Mouse (Mus musculus) heart, embryonic 10.5 days (tissue): ENCODE measurements at regions not wholly inside any gene's neighbourhood (a gene's known extent, or its start where the extent isn't known, plus 50 kb on each side); places are given as distances from the start of the nearest gene placed in this dataset.

Source experiments
- DNase-seq: peaks from one replicate; pipeline ENCODE4 v3.0.0-alpha.2; 2017; ENCODE audit warnings: low spot score
- H3K27ac ChIP-seq: fragments of 300-500 bp; sonication (generic); 2 replicates; pipeline ENCODE4 v1.5.1; 2016; ENCODE audit warnings: mild to moderate bottlenecking
- H3K27me3 ChIP-seq: fragments of 300-500 bp; sonication (generic); 2 replicates; pipeline ENCODE4 v1.6.1; 2016; ENCODE audit warnings: mild to moderate bottlenecking; ENCODE audit not compliant: poor library complexity, insufficient read depth, severe bottlenecking
- H3K36me3 ChIP-seq: fragments of 300-500 bp; sonication (generic); 2 replicates; pipeline ENCODE4 v1.6.1; 2016; ENCODE audit warnings: mild to moderate bottlenecking, moderate library complexity
- H3K4me1 ChIP-seq: fragments of 300-500 bp; sonication (generic); 2 replicates; pipeline ENCODE4 v1.6.1; 2016; ENCODE audit warnings: mild to moderate bottlenecking
- H3K4me3 ChIP-seq: fragments of 300-500 bp; sonication (generic); 2 replicates; pipeline ENCODE4 v1.5.1; 2016; ENCODE audit warnings: mild to moderate bottlenecking, moderate library complexity
- H3K9me3 ChIP-seq: fragments of 300-500 bp; sonication (generic); 2 replicates; pipeline ENCODE4 v1.6.1; 2016; ENCODE audit warnings: mild to moderate bottlenecking, moderate library complexity
- WGBS: fragments of 180-500 bp; shearing (Covaris S2); methylation state at CpG from one replicate; pipeline ENCODE4 v1.1.7; 2016; 5-methylcytosine and 5-hydroxymethylcytosine counted together

DNA sequence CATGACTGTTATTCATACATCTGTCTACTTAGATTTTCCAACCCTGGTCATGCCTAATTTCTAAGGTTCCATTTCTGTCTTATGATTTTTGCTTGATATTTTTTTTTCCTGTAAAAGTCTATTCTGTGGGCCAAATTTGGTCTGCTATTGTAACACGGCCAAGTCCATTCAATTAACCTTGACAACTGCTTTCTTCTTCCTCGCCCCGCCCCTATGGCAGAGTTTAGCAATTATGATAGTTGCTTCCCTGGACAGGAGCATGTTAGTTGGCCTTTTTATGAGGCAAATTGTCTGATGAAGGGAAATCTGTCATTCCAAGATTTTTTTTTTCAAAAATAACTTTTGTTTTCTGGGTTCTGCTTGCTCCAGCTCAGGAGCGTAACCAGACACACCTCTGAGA, 160.7 kb upstream of the Fst start:
- H3K9me3 ChIP-seq: no peaks in the 10 kb centered on the region
- no peak for DNase-seq
- 90% methylated on average over 4 of the region's 4 CpGs for WGBS
- H3K4me3 ChIP-seq: no peak overlapping the region
- no peaks in the 10 kb centered on the region for H3K27me3 ChIP-seq
- H3K27ac ChIP-seq: no peak overlapping the region
- H3K36me3 ChIP-seq: no peaks in the 10 kb centered on the region
- no peaks in the 10 kb centered on the region for H3K4me1 ChIP-seq

DNA sequence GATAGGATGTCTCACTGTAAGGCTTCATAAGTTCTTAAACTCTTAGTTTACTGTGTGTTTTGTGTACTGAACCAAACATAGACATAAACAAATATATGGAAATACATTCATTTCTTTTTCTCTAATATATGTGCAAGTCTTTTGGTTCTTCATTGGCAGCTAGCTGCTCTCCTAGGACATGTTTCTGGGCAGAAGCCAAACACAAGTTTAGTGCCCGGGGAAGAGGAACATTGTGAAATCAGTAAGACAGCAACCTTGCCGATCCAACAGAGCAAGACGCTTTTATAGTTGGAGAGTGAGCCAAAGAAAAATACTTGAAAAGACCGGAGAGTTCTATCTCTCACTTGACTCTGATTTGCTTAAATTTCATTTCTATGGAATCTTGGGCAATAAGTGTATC, 178.0 kb upstream of the Fst start:
- Histone ChIP-seq H3K27me3 (no peaks in the 10 kb centered on the region), H3K27ac (no peak overlapping the region), H3K4me3 (no peak overlapping the region), H3K36me3 (no peaks in the 10 kb centered on the region), H3K4me1 (no peaks in the 10 kb centered on the region), H3K9me3 (no peaks in the 10 kb centered on the region)
- DNase-seq: no peak
- WGBS: 87% methylated on average over 4 of the region's 4 CpGs

DNA sequence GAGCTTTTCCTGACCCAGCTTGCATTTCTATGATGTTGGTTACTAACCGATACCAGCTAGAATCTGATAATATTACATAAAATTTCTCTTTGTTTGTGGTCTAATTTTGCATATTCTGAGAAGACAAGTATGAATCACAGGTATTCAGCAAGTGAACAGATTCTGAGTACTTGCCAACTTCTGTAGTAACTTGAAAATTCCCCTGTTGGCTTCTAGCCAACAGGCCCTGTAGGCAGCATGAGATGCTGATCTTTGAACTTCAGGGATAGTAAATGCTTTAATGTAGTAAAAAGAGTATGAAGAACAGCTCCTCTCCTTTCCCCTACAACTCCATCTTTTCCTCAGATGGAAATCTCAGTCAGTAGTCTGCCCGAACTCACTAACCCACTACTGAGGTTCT, 178.5 kb upstream of the Mocs2 start:
- no peak for DNase-seq

DNA sequence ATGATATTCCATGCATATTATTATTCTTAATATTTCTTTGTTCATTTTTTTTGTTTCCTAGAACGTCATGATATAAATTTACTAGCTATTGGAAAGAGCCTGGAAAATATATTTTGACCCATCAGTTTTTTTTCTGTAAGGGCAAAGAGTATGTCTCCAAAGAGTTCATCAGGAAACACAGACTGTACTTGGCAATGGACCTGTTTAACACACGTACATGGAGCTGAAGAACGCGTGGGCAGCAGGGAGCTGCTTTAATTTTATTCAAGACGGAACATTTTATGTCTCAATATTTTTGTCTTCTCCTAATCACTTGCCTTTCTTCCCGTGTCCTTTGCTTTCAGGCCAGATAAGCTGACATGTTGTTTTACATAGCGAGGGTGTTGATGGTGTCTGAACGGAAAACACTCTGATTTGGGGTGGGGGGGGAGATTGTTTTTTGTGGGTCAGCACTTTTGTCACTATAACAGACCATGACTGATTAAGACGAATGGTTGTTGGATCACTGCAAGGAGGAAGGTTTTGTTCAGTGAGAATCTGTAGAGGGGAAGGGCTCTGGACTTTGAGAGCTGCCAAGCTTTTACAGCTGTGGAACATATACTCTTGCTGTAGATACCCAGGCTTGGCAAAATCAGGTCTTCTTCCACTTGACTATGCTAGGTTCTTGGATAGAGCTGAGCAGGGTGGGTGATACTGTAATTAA, 176.2 kb upstream of the Mocs2 start:
- H3K27ac ChIP-seq: no peak overlapping the region
- DNase-seq: no peak
- no peaks in the 10 kb centered on the region for H3K36me3 ChIP-seq
- no peaks in the 10 kb centered on the region for H3K27me3 ChIP-seq
- WGBS: 62% methylated on average over 9 of the region's 9 CpGs
- no peaks in the 10 kb centered on the region for H3K9me3 ChIP-seq
- no peaks in the 10 kb centered on the region for H3K4me1 ChIP-seq
- no peak overlapping the region for H3K4me3 ChIP-seq

More for the DNA sequence above, 178.5 kb upstream of the Mocs2 start:
- Histone ChIP-seq H3K27me3 (no peaks in the 10 kb centered on the region), H3K9me3 (no peaks in the 10 kb centered on the region), H3K36me3 (no peaks in the 10 kb centered on the region), H3K4me1 (no peaks in the 10 kb centered on the region), H3K4me3 (no peak overlapping the region), H3K27ac (no peak overlapping the region)
- 91% methylated on average over 2 of the region's 2 CpGs for WGBS

DNA sequence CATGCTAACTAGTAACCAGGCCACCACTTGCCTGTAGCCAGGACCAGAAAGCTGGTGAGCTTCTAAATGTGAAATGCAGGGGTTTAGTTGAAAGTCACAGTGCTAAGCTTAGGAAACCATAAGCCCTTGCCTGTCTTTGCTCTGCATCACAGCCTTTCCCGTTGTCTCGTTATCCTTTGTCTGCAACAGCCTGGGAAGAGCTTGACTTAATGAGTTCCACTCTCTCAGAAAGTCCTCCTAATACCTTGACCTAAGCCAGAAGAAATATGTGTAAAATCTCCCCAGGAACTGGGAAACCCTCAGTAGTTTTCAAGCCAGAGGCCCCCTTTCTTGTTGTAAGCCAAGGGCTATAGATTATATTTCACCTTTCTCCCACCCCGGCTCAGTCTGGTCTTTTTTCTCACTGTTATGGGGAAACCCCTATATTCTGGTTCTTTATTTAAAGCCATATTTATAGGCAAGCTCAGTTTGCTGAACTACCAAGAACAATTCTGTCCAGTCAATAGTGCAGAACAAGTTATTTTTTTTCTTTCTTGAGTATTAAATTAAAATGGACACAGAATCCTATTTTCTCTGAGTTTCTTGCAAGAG, 175.0 kb upstream of the Mocs2 start:
- H3K9me3 ChIP-seq: no peaks in the 10 kb centered on the region
- no peaks in the 10 kb centered on the region for H3K4me1 ChIP-seq
- 72% methylated on average over 3 of the region's 3 CpGs for WGBS
- no peak overlapping the region for H3K27ac ChIP-seq
- no peaks in the 10 kb centered on the region for H3K36me3 ChIP-seq
- H3K27me3 ChIP-seq: no peaks in the 10 kb centered on the region
- no peak for DNase-seq
- H3K4me3 ChIP-seq: no peak overlapping the region

DNA sequence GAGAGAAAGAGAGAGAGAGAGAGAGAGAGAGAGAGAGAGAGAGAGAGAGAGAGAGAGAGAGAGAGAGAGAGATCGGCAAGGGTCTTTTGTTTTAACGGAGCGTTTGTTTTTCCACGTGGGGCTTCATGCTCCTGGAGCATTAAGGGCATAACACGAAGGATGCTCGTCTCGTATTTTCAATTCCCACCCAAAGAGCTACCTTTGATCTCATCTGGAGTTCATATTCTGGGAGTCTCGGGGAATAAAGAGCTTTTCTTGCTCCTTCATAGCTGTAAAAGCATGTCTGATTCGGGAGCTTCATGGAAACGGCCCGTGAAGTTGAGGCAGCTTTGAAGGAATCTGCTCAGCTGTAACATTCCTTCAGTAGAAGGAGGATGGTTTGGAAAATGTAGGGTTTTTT, 174.5 kb upstream of the Mocs2 start:
- DNase-seq: no peak

DNA sequence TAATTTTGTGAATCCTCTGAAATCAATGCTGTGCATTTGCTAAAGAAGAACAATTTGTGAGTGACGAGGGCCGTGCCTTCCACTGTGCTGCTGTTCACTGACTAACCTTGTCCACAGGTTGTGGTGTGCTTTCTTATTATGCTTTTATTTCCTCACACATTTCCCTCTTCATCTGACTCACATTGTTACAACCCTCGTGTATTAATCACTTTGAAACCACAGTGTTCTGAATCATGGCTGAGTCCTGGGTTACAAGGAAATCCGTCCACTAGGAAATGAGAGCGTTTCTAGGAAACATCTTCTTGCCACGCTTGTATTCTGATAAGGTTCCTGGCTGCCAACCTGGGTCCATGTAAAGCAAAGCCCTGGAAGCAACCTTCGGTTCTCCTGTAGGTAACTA, 163.8 kb upstream of the Mocs2 start:
- Histone ChIP-seq H3K4me3 (no peak overlapping the region), H3K27ac (no peak overlapping the region), H3K27me3 (no peaks in the 10 kb centered on the region), H3K4me1 (no peaks in the 10 kb centered on the region), H3K36me3 (no peaks in the 10 kb centered on the region), H3K9me3 (no peaks in the 10 kb centered on the region)
- DNase-seq: no peak
- 80% methylated on average over 7 of the region's 7 CpGs for WGBS

More for the DNA sequence above, 174.5 kb upstream of the Mocs2 start:
- 71% methylated on average over 11 of the region's 11 CpGs for WGBS
- Histone ChIP-seq H3K4me3 (no peak overlapping the region), H3K36me3 (no peaks in the 10 kb centered on the region), H3K9me3 (no peaks in the 10 kb centered on the region), H3K4me1 (no peaks in the 10 kb centered on the region), H3K27ac (no peak overlapping the region), H3K27me3 (no peaks in the 10 kb centered on the region)

DNA sequence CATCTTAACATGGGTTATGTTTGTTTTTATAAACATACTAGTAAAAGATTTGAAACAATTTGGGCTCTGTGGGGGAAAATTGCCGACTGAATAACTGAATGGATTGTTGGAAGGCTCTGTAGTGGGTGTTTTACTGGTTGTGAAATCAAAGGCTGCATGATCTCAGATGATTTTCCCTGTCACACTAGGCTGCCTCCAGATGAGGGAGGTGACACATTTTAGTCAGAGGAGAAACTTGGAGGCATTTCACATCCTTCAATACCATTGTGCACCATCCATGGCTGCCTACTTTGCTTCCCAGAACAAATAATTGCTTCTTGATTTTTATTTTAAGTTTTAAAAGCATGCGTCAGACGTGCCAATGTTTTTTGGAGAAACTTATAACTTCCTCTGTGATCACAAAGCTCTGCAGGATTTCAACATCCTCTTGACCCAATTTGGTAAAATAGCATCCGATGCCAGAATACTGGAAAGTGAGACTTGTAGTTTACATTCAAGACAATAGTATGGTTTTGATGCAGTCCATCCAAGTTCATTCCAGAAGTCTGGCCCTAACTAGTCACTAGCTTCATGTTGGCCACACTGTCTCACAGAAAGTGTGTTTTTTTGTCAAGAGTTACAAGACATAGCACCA, 163.0 kb upstream of the Mocs2 start:
- H3K27ac ChIP-seq: no peak overlapping the region
- H3K36me3 ChIP-seq: no peaks in the 10 kb centered on the region
- no peaks in the 10 kb centered on the region for H3K4me1 ChIP-seq
- no peaks in the 10 kb centered on the region for H3K9me3 ChIP-seq
- no peak for DNase-seq
- H3K27me3 ChIP-seq: no peaks in the 10 kb centered on the region
- WGBS: 85% methylated on average over 4 of the region's 4 CpGs
- no peak overlapping the region for H3K4me3 ChIP-seq

DNA sequence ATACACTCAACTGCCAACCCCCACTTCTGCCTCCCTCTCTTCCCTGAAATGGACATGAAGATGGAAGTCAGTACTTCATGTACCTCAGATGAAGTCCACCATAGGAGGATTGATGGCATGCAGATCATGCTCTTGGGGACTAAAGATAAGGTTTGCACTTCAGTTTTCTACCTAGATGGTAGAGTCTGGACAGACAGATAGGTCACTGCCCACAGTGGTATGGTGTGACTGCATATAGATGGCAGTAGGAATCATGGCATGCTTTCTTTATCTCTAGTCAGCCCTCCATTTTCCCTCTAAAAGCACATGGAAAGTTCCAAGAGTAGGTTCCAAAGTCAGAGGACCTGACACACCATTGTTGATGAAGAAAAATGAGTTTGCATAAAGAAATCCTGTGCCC, 145.6 kb upstream of the Mocs2 start:
- DNase-seq: no peak
- Histone ChIP-seq H3K36me3 (no peaks in the 10 kb centered on the region), H3K9me3 (no peaks in the 10 kb centered on the region), H3K4me1 (no peaks in the 10 kb centered on the region), H3K27ac (no peak overlapping the region), H3K4me3 (no peak overlapping the region), H3K27me3 (no peaks in the 10 kb centered on the region)

DNA sequence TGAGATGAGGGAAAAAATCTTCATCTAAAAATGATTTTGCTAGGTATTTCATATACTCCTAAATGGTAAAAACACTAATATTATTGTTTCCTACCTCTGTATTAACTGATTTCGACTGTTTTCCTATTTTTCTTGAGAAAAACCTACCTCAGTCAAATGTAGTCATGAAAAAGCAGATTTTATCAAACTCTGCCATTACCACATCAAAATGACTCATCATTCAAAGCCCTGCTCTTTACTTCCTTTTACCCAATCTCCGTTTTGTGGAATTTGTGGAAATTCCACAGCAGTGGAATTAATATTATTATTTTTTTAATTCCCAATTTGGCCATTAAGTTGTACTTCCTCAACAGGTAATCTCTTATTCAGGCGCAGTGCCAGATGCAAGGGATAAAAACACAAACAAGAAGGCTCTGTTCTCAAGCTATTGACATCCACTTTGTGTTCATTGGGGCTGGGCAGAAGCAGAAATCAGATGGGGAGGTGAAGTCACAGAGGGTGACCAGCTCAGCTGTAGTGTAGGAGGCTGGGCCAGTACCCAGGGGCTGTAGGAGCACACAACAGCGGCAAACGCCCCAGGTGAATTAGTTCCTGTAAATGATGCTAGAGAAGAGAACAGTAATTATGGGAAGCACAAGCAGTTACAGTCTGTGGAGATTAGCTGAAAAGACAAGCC, 138.2 kb upstream of the Mocs2 start:
- no peak overlapping the region for H3K4me3 ChIP-seq
- H3K4me1 ChIP-seq: 0 out of 2 replicates have a peak, but pooled peaks cover 5% of the 10 kb centered on the region
- no peak overlapping the region for H3K27ac ChIP-seq
- no peaks in the 10 kb centered on the region for H3K27me3 ChIP-seq
- 72% methylated on average over 5 of the region's 5 CpGs for WGBS
- H3K9me3 ChIP-seq: no peaks in the 10 kb centered on the region
- H3K36me3 ChIP-seq: no peaks in the 10 kb centered on the region
- no peak for DNase-seq

DNA sequence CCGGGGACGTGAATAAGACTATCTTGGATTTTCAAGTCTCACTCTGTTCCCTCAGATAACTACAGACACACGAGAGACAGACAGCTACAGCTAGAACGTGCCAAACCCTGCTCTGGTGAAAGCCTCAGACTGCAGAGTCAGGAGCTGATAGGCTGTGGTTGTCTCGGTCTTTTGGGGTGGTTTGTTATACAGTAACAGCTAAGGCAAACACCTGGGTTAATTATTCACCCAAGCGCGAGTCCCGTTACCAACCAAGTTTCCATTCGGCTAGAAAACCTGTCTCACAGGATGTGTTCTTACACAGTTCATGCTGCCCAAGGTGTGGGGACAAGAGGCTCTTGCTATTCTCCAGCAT, 137.7 kb upstream of the Mocs2 start:
- H3K27me3 ChIP-seq: no peaks in the 10 kb centered on the region
- DNase-seq: no peak
- H3K9me3 ChIP-seq: no peaks in the 10 kb centered on the region
- no peak overlapping the region for H3K4me3 ChIP-seq
- no peak overlapping the region for H3K27ac ChIP-seq
- no peaks in the 10 kb centered on the region for H3K36me3 ChIP-seq
- 49% methylated on average over 9 of the region's 9 CpGs for WGBS
- 0 out of 2 replicates have a peak, but pooled peaks cover 5% of the 10 kb centered on the region for H3K4me1 ChIP-seq

DNA sequence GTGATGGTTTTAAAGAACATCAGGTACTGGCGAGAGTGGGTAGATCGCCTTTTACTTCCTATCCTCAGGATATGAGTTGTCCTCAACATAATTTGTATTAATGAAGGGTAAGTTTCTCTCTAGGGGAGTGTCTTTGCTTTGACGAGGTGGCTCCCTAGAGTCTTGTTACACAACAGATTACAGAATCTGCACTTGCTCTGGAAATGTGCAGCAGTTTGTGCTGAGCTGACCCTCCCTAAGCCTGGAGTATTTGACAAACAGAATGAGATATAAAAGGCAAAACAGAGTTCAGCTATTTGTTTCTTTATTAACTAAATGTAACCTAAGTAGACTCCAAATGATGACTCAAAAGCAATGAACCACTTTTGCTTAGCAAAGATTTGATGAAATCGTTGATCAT, 136.8 kb upstream of the Mocs2 start:
- no peak overlapping the region for H3K27ac ChIP-seq
- H3K27me3 ChIP-seq: no peaks in the 10 kb centered on the region
- WGBS: 73% methylated on average over 4 of the region's 4 CpGs

DNA sequence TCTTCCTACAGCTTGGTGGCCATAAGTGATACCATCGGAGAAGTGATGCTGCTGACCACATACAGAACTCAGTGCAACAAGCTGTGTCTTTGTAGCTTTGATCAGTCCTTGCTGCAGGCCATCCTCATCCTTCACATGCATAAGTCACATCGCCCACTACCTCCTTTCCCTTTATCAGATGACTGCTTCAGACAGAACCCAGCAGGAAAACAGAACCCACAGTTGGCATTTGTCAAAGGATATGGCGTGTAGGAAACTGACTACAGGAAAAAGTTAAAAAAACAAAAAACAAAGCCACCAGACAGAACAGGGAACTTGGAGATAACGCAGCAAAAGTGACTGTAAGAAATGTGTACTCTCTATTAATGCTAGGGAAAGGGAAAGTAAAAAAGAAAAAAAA, 136.1 kb upstream of the Mocs2 start:
- no peak for DNase-seq
- Histone ChIP-seq H3K27me3 (no peaks in the 10 kb centered on the region), H3K4me1 (0 out of 2 replicates have a peak, but pooled peaks cover 5% of the 10 kb centered on the region), H3K9me3 (no peaks in the 10 kb centered on the region), H3K27ac (no peak overlapping the region), H3K36me3 (no peaks in the 10 kb centered on the region), H3K4me3 (no peak overlapping the region)
- 62% methylated on average over 4 of the region's 4 CpGs for WGBS

More for the DNA sequence above, 136.8 kb upstream of the Mocs2 start:
- Histone ChIP-seq H3K9me3 (no peaks in the 10 kb centered on the region), H3K4me3 (no peak overlapping the region), H3K36me3 (no peaks in the 10 kb centered on the region), H3K4me1 (0 out of 2 replicates have a peak, but pooled peaks cover 5% of the 10 kb centered on the region)
- DNase-seq: no peak
